Mouse (Mus musculus): ENCODE measurements around the gene Arhgap29. TPM values are rescaled to one million over a fixed set of nuclear protein-coding genes. Genes with fewer than 3 reads are reported as not detected.

Arhgap29 gene
- polyA plus RNA-seq, 1 experiment from 2014 or later, result 49.4 TPM

DNA sequence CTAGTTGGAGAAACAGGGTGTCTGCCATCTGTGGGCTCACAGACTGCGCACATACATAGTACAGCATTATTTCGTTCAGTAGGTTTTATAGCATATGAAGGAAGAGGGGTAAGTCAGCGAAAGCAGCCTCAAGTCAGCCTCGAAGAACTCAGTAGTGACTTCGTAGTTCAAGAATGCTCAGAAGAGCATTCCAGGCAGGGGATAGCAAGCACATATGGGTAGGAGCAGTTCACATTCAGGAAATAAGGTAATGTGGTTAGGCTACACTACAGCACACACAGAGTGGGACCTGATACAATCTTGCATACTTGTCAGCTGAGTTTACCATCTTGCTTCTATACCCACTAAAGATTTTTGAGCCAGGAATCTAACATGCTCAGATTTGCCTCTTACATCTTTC lies 58.0 kb downstream of the Arhgap29 start:
- Histone ChIP-seq H3K36me3 (peaks cover 76% of the 10 kb centered on the region), H3K4me3 (replicated peaks) (no peak overlapping the region), H3K4me1 (replicated peaks) (no peaks in the 10 kb centered on the region), H3K9me3 (no peaks in the 10 kb centered on the region), H3K9ac (replicated peaks) (no peak overlapping the region), H3K27ac (no peak overlapping the region), H3K4me2 (no peak overlapping the region), H3K27me3 (no peaks in the 10 kb centered on the region)
- WGBS, result 86% methylated on average over 5 of the region's 5 CpGs
- ATAC-seq (ENCODE audit: insufficient number of reproducible peaks, insufficient read depth, low FRiP score, low TSS enrichment, low read depth), result no peak

DNA sequence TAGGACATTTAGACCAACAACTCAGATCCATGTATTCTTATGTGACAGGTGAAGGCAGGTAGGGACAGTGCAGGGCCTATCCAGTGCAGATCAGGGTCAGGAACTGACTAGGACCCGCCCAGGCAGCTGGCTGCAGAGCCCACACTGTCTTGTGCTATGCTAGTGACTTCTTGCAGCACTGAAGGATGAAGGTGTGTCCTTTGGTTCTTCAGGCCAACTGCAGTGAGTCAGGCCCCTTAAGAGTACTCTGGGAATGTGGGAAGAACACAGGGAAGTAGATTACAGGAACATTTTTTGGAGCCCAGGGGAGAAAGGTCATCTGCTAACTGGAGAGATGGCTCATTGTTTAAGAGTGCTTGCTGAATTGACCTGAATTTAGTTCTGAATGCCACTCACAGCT lies 60.1 kb downstream of the Arhgap29 start:
- ATAC-seq (ENCODE audit: insufficient number of reproducible peaks, insufficient read depth, low FRiP score, low TSS enrichment, low read depth), result no peak
- Histone ChIP-seq H3K9ac (replicated peaks) (no peak overlapping the region), H3K4me2 (no peak overlapping the region), H3K4me1 (replicated peaks) (no peaks in the 10 kb centered on the region), H3K27ac (no peak overlapping the region), H3K9me3 (no peaks in the 10 kb centered on the region), H3K27me3 (no peaks in the 10 kb centered on the region), H3K4me3 (replicated peaks) (no peak overlapping the region), H3K36me3 (peaks cover 63% of the 10 kb centered on the region)
- WGBS, result 80% methylated on average over 1 of the region's 1 CpGs

DNA sequence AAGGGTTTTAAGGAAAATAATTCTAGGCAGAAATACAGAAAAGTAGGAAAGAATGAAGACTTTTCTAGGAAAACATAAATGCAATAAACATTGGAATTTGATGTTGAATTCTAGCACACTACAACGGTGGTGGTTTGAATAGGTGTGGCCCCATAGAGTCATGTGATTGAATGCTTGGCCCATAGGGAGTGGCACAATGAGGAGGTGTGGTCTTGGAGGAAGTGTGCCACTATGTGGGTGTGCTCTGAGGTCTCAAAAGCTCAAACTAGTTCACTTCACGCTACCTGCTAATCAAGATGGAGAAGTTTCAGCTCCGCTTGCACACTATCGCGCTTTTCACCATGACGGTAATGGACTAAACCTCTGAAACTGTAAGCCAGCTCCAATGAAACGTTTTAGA lies 66.1 kb downstream of the Arhgap29 start:
- ATAC-seq (ENCODE audit: insufficient number of reproducible peaks, insufficient read depth, low FRiP score, low TSS enrichment, low read depth), result no peak
- Histone ChIP-seq H3K4me1 (replicated peaks) (no peaks in the 10 kb centered on the region), H3K4me3 (replicated peaks) (no peak overlapping the region), H3K4me2 (no peak overlapping the region), H3K9me3 (no peaks in the 10 kb centered on the region), H3K27me3 (no peaks in the 10 kb centered on the region), H3K27ac (no peak overlapping the region), H3K36me3 (peaks cover 15% of the 10 kb centered on the region), H3K9ac (replicated peaks) (no peak overlapping the region)
- 96% methylated on average over 7 of the region's 7 CpGs for WGBS

DNA sequence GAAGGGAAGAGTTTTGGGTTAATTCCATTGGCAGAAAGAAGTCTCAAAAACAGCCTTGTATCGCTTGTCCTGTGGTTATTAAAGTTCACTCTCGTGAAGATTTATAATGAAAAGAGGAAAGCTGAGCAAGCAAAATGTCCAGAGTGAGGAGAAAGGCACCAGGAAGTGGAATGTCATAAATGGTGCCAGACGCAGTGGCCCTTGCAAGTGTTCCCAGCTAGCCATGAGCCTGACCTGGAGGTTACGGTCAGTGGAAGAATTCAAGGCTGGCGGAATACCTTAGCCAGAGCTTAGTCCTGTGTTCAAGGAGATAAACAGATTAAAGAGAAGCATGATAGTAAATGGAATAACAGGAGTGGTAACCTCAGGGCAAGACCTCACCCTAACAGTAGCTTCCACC lies 66.8 kb downstream of the Arhgap29 start:
- 80% methylated on average over 5 of the region's 5 CpGs for WGBS
- H3K4me3 ChIP-seq (replicated peaks), result no peak overlapping the region
- H3K27ac ChIP-seq, result no peak overlapping the region
- no peak overlapping the region for H3K9ac ChIP-seq (replicated peaks)
- H3K27me3 ChIP-seq, result no peaks in the 10 kb centered on the region
- H3K4me2 ChIP-seq, result no peak overlapping the region
- ATAC-seq (ENCODE audit: insufficient number of reproducible peaks, insufficient read depth, low FRiP score, low TSS enrichment, low read depth), result no peak
- H3K36me3 ChIP-seq, result peaks cover 11% of the 10 kb centered on the region
- no peaks in the 10 kb centered on the region for H3K9me3 ChIP-seq
- no peaks in the 10 kb centered on the region for H3K4me1 ChIP-seq (replicated peaks)

DNA sequence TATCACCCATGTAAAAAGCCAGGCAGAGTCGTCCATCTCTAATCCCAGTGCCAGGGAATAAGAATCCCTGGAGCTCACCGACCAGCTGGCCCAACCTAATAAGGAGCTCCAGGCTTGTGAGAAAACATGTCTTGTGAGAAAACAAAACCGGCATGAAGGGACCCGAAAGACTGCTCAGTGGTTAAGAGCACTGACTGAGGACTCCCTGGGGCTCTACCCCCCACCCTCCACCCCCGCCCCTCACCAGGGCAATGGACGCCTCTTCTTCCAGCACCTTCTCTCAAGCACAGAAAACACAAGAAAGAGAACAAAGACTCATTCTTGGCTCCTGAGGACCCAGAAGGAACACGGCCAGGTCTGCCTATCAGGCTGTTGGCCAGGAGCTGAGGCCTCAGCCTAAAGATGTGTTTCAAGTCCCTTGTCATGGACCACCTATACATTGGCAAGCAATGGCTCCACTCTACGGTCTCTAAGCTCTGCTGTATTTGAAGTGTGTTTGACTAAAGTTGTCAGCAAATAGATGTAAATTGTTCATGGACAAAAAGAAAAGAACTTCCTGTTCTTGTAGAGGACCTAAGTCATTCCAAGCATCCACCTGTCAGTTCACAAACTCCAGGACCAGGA lies 68.8 kb downstream of the Arhgap29 start:
- no peak for ATAC-seq (ENCODE audit: insufficient number of reproducible peaks, insufficient read depth, low FRiP score, low TSS enrichment, low read depth)
- 89% methylated on average over 8 of the region's 8 CpGs for WGBS

DNA sequence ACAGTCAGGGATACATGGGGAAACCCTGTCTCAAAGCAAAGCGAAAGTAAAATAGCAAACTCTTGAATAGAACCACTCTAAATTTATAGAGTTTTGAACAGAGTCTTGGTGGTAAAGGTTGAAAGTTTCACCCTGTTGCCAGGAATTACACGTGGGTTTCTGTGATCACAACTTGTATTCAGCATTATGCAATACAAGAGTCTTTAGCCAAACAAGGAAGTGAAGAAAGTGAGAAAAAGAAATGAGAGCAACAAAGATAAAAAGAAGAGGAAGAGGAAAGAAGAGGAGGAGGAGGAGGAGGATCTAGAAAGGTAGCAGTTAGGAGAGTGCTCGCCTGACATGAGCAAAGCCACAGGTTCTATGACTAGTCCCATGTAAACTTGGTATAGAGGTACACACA lies 70.0 kb downstream of the Arhgap29 start:
- WGBS, result 88% methylated on average over 3 of the region's 3 CpGs
- no peaks in the 10 kb centered on the region for H3K36me3 ChIP-seq
- ATAC-seq (ENCODE audit: insufficient number of reproducible peaks, insufficient read depth, low FRiP score, low TSS enrichment, low read depth), result no peak
- no peaks in the 10 kb centered on the region for H3K27me3 ChIP-seq
- H3K9ac ChIP-seq (replicated peaks), result no peak overlapping the region
- H3K4me2 ChIP-seq, result no peak overlapping the region
- H3K4me1 ChIP-seq (replicated peaks), result no peaks in the 10 kb centered on the region
- H3K9me3 ChIP-seq, result no peaks in the 10 kb centered on the region
- no peak overlapping the region for H3K4me3 ChIP-seq (replicated peaks)
- H3K27ac ChIP-seq, result no peak overlapping the region

More for the DNA sequence above, 68.8 kb downstream of the Arhgap29 start:
- Histone ChIP-seq H3K4me2 (no peak overlapping the region), H3K36me3 (no peaks in the 10 kb centered on the region), H3K9ac (replicated peaks) (no peak overlapping the region), H3K27me3 (no peaks in the 10 kb centered on the region), H3K9me3 (no peaks in the 10 kb centered on the region), H3K4me1 (replicated peaks) (no peaks in the 10 kb centered on the region), H3K4me3 (replicated peaks) (no peak overlapping the region), H3K27ac (no peak overlapping the region)

DNA sequence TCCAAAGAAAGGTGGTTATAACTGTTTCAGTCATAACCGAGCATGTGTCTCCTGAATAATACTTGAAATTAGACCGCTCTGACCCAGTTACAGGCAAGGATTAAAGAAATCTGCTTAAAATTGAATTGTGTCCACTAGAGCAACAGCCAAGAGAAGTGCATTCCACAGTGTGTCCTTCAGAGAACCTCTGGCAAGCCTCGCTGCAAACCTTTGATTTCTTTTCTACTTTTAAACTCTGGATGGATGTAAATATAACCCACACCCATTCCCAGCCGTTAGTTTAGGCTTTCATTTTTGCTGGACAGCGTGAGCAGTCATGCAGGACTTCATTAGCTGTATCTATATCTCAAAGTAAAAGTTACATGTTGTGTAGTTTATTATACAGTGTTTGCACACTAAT lies 74.3 kb downstream of the Arhgap29 start:
- peak overlapping the region; percentile 50; the same call in 1 of the 2 replicates for H3K27ac ChIP-seq
- H3K9ac ChIP-seq (replicated peaks), result no peak overlapping the region
- H3K4me1 ChIP-seq (replicated peaks), result no peaks in the 10 kb centered on the region
- no peaks in the 10 kb centered on the region for H3K9me3 ChIP-seq
- no peak overlapping the region for H3K4me3 ChIP-seq (replicated peaks)
- no peaks in the 10 kb centered on the region for H3K27me3 ChIP-seq
- H3K4me2 ChIP-seq, result no peak overlapping the region
- WGBS, result 70% methylated on average over 5 of the region's 5 CpGs
- H3K36me3 ChIP-seq, result no peaks in the 10 kb centered on the region
- no peak for ATAC-seq (ENCODE audit: insufficient number of reproducible peaks, insufficient read depth, low FRiP score, low TSS enrichment, low read depth)

DNA sequence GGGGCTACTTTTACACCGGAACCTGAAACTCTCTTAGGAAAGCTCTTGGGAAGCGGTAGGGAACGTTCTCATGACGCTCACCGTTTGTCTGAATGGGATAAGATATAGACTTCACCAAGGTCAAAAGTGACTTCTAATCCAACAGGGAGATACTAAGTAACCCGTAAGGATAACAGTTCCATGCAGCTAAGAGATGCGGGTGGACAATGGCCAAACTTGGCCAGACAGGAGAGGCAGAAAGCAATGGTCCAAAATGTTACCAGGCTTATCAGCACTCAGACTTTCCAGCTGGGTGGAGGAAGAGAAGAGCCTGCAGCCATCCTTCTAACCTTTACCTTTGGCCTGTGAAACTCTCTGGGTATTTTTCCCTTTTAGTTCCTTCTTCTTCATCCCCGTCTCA lies 75.4 kb downstream of the Arhgap29 start:
- WGBS, result 90% methylated on average over 8 of the region's 8 CpGs
- no peak for ATAC-seq (ENCODE audit: insufficient number of reproducible peaks, insufficient read depth, low FRiP score, low TSS enrichment, low read depth)

DNA sequence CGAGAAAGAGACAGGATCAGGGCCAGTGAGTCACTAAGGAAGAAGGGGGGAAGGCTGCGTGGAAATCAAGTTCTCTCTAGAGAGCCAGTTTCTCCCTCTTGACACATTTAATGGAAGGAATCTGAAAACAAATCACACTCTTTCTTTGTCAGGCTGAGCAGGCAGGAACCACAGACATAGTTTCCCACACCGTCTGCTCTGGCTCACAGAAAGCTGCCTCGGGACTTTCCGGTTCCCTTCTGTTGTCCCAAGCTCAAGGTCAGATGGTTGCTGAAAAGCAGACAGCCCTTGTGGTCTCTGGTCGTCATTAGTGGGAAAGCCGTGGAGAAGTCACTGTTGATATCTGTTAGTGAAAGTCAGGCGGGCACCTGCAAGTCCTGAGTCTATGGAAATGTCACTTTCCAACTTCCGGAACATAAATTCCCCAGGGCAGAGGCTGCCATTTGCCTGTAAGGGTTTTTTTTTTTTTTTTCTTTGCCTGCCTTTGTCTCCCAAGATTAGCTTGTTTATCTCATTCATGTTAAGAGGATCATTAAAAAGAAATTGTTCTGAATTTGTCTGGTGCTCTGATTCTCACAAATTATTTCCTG lies 81.0 kb downstream of the Arhgap29 start:
- 57% methylated on average over 9 of the region's 9 CpGs for WGBS

More for the DNA sequence above, 75.4 kb downstream of the Arhgap29 start:
- H3K27me3 ChIP-seq, result no peaks in the 10 kb centered on the region
- no peaks in the 10 kb centered on the region for H3K4me1 ChIP-seq (replicated peaks)
- H3K4me3 ChIP-seq (replicated peaks), result no peak overlapping the region
- no peak overlapping the region for H3K9ac ChIP-seq (replicated peaks)
- H3K4me2 ChIP-seq, result no peak overlapping the region
- H3K36me3 ChIP-seq, result no peaks in the 10 kb centered on the region
- H3K9me3 ChIP-seq, result no peaks in the 10 kb centered on the region
- H3K27ac ChIP-seq, result no peak overlapping the region

DNA sequence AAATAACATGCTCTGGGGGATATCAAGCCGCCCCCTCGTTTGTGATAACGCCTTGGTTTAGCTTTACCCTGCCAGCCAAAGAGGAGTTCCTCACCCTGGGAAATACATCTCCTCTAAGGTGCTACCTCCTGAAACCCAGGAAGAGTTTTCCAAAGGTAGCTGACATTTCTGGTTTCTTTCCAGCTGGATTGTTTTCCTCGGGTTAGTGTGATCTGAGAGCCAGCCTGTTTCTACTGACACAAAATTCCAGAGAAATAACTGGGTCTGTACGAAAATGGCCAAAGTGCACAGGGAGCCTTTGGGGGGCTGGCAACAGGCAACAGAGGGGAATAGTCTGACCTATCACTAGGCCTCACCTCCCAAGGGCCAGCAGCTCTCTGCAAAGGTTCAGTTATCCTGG lies 81.9 kb downstream of the Arhgap29 start:
- Histone ChIP-seq H3K9me3 (peaks cover 5% of the 10 kb centered on the region; the same call in 1 of the 2 replicates), H3K36me3 (no peaks in the 10 kb centered on the region), H3K4me1 (replicated peaks) (peaks cover 14% of the 10 kb centered on the region; the same call in 1 of the 2 replicates), H3K9ac (replicated peaks) (no peak overlapping the region), H3K27ac (no peak overlapping the region), H3K27me3 (no peaks in the 10 kb centered on the region), H3K4me2 (no peak overlapping the region), H3K4me3 (replicated peaks) (no peak overlapping the region)
- WGBS, result 80% methylated on average over 5 of the region's 5 CpGs
- no peak for ATAC-seq (ENCODE audit: insufficient number of reproducible peaks, insufficient read depth, low FRiP score, low TSS enrichment, low read depth)

More for the DNA sequence above, 81.0 kb downstream of the Arhgap29 start:
- peak overlapping the region; percentile 53; the same call in 1 of the 2 replicates for H3K27ac ChIP-seq
- no peak for ATAC-seq (ENCODE audit: insufficient number of reproducible peaks, insufficient read depth, low FRiP score, low TSS enrichment, low read depth)
- no peak overlapping the region for H3K9ac ChIP-seq (replicated peaks)
- H3K4me3 ChIP-seq (replicated peaks), result no peak overlapping the region
- H3K9me3 ChIP-seq, result peaks cover 5% of the 10 kb centered on the region; the same call in 1 of the 2 replicates
- no peaks in the 10 kb centered on the region for H3K27me3 ChIP-seq
- H3K4me1 ChIP-seq (replicated peaks), result peaks cover 14% of the 10 kb centered on the region; the same call in 1 of the 2 replicates
- H3K4me2 ChIP-seq, result no peak overlapping the region
- H3K36me3 ChIP-seq, result no peaks in the 10 kb centered on the region

DNA sequence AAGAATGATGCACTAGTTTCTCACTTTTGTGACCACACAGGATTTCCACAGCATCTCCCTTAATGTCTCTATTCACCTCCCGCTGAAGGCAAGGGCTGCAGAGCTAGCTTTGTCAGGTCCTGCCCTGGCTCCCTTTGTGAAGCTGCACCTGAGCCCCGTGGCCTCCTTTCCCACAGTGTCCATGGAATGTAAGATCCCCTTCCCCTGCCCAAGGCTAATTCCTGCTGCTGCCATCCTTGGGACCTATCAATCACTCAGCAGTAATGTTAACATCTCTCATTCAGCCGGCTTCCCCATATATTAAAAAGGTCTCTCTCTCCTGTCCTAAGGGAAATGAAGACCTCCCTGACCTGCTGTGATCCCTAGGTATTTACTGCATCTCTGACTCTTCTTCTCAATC lies 82.8 kb downstream of the Arhgap29 start:
- 55% methylated on average over 3 of the region's 3 CpGs for WGBS
- Histone ChIP-seq H3K9ac (replicated peaks) (no peak overlapping the region), H3K27me3 (no peaks in the 10 kb centered on the region), H3K4me2 (no peak overlapping the region), H3K27ac (no peak overlapping the region), H3K9me3 (peaks cover 5% of the 10 kb centered on the region; the same call in 1 of the 2 replicates), H3K4me1 (replicated peaks) (peaks cover 14% of the 10 kb centered on the region; the same call in 1 of the 2 replicates), H3K4me3 (replicated peaks) (no peak overlapping the region), H3K36me3 (no peaks in the 10 kb centered on the region)
- no peak for ATAC-seq (ENCODE audit: insufficient number of reproducible peaks, insufficient read depth, low FRiP score, low TSS enrichment, low read depth)
